Mouse (Mus musculus) C2C12 (cell line): Measurements from ENCODE around the gene Gm20388.

Experiments used
- CTCF ChIP-seq: IDR thresholded peaks from one replicate; pipeline ENCODE4 v1.5.1; 2011; ENCODE audit not compliant: control insufficient read depth, insufficient read depth, insufficient read length
- FOSL1 ChIP-seq: IDR thresholded peaks from one replicate; pipeline ENCODE4 v1.8.0; 2011; ENCODE audit warnings: mild to moderate bottlenecking, low read length; ENCODE audit not compliant: poor library complexity, insufficient read depth, severe bottlenecking
- MAX ChIP-seq: IDR thresholded peaks from one replicate; pipeline ENCODE4 v1.6.1; 2011; ENCODE audit warnings: mild to moderate bottlenecking, control low read depth
- MYOD1 ChIP-seq: IDR thresholded peaks from one replicate; pipeline ENCODE4 v1.6.1; 2011; ENCODE audit warnings: low read depth; ENCODE audit not compliant: control insufficient read depth, insufficient read length
- MYOG ChIP-seq: IDR thresholded peaks from one replicate; pipeline ENCODE4 v1.6.1; 2011; ENCODE audit not compliant: control insufficient read depth, insufficient read length; ENCODE audit errors: extremely low read depth
- USF1 ChIP-seq: IDR thresholded peaks from one replicate; pipeline ENCODE4 v1.6.1; 2011; ENCODE audit warnings: low read depth, mild to moderate bottlenecking, control low read depth, moderate library complexity

- TF ChIP-seq CTCF: no peak
- no peak for TF ChIP-seq MAX
- no peak for TF ChIP-seq USF1
- TF ChIP-seq MYOD1: no peak
- no peak for TF ChIP-seq MYOG
- TF ChIP-seq FOSL1: no peak
Observed at GRCm38 (mm10) chr8:119931317-119931716, 20.7 kb downstream of the Gm20388 start.
